Mouse (Mus musculus) bone marrow, adult 2 months (tissue): ENCODE measurements around the gene Josd1.

Experiments used
- CTCF ChIP-seq: fragments of 200-500 bp; IDR thresholded peaks from 2 replicates; pipeline ENCODE4 v1.5.1; 2011; ENCODE audit warnings: low read length, control low read depth; ENCODE audit not compliant: control insufficient read depth, insufficient read depth
- POLR2A ChIP-seq: fragments of 200-500 bp; IDR thresholded peaks from 2 replicates; pipeline ENCODE4 v1.6.1; 2011; ENCODE audit warnings: low read depth, mild to moderate bottlenecking, control low read depth, low read length, borderline replicate concordance; ENCODE audit not compliant: control insufficient read depth

- TF ChIP-seq POLR2A (no peak), CTCF (no peak)
Measured at GRCm38 (mm10) chr15:79731554-79731953, 43.8 kb upstream of the Josd1 start.
